Mouse (Mus musculus) testis, adult 2 months (tissue): ENCODE measurements at regions not wholly inside any gene's neighbourhood (a gene's known extent, or its start where the extent isn't known, plus 50 kb on each side); places are given as distances from the start of the nearest gene placed in this dataset.

ENCODE experiments used
- CTCF ChIP-seq: fragments of 200-500 bp; IDR thresholded peaks from 2 replicates; pipeline ENCODE4 v1.5.1; 2012; ENCODE audit warnings: low read depth, mild to moderate bottlenecking, inconsistent platforms, low read length, moderate library complexity; ENCODE audit not compliant: control insufficient read depth, insufficient read depth, insufficient replicate concordance
- POLR2A ChIP-seq: fragments of 200-500 bp; IDR thresholded peaks from 2 replicates; pipeline ENCODE4 v1.6.1; 2012; ENCODE audit warnings: low read depth, mild to moderate bottlenecking, inconsistent platforms, low read length, moderate library complexity; ENCODE audit not compliant: control insufficient read depth

DNA sequence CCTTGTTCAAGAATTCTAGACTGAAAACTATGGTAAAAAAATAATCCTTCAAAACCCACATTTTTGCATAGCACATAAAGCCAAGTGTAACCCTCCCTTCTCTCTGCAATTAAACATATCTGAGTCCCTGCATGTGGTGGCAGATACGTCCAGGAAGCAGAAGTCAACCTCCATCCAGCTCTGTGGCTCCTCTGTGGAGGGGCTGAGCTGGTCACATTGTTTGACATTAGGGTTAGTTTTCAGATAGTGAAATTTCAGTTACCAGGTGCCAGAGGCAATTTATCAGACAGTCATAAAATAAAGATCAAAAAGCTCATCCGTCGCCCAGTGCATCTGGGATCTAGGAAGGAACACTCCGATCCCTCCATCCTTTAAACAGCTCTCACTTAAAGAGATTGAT lies 77.1 kb upstream of the Nt5c1b start:
- no peak for TF ChIP-seq CTCF
- no peak for TF ChIP-seq POLR2A
